Mouse (Mus musculus): ENCODE measurements around the gene Exph5.

Gene Exph5

GRCm38 (mm10) chr9:53356219-53357155, 55.0 kb downstream of the Exph5 start:
- DNase-seq (ENCODE audit: low spot score): no peak

- DNase-seq (ENCODE audit: low spot score): no peak
These were observed 69.9 kb downstream of the Exph5 start for GRCm38 (mm10) chr9:53371339-53371738.

GRCm38 (mm10) chr9:53375907-53376306, 74.4 kb downstream of the Exph5 start:
- no peak for DNase-seq (ENCODE audit: low spot score)

GRCm38 (mm10) chr9:53376820-53377219, 75.3 kb downstream of the Exph5 start:
- DNase-seq (ENCODE audit: low spot score): no peak

- no peak for DNase-seq (ENCODE audit: low spot score)
These were observed 76.1 kb downstream of the Exph5 start for GRCm38 (mm10) chr9:53377597-53377996.

- no peak for DNase-seq (ENCODE audit: low spot score)
These were observed 76.7 kb downstream of the Exph5 start for GRCm38 (mm10) chr9:53378171-53378570.

GRCm38 (mm10) chr9:53380595-53380994, 79.1 kb downstream of the Exph5 start:
- no peak for DNase-seq (ENCODE audit: low spot score)

GRCm38 (mm10) chr9:53381113-53381615, 79.7 kb downstream of the Exph5 start:
- DNase-seq (ENCODE audit: low spot score): no peak

- peak; percentile 85 for DNase-seq (ENCODE audit: low spot score)
These were observed 82.7 kb downstream of the Exph5 start, which contains the start of gene Kdelc2 for GRCm38 (mm10) chr9:53383951-53384866. Gene Kdelc2, plus strand, starts transcription at chr9:53384025.

- DNase-seq (ENCODE audit: low spot score): no peak
These were observed 83.4 kb downstream of the Exph5 start for GRCm38 (mm10) chr9:53384873-53385272.

GRCm38 (mm10) chr9:53387431-53387830, 86.0 kb downstream of the Exph5 start:
- no peak for DNase-seq (ENCODE audit: low spot score)

- DNase-seq (ENCODE audit: low spot score): no peak
These were observed 87.6 kb downstream of the Exph5 start for GRCm38 (mm10) chr9:53389109-53389508.

- DNase-seq (ENCODE audit: low spot score): no peak
These were observed 88.7 kb downstream of the Exph5 start for GRCm38 (mm10) chr9:53390136-53390535.

GRCm38 (mm10) chr9:53397685-53398387, 96.4 kb downstream of the Exph5 start:
- DNase-seq (ENCODE audit: low spot score): no peak

- peak; percentile 78 for DNase-seq (ENCODE audit: low spot score)
These were observed 96.9 kb downstream of the Exph5 start for GRCm38 (mm10) chr9:53398388-53398700.

GRCm38 (mm10) chr9:53399537-53399936, 98.1 kb downstream of the Exph5 start:
- DNase-seq (ENCODE audit: low spot score): no peak

GRCm38 (mm10) chr9:53400696-53401095, 99.2 kb downstream of the Exph5 start:
- DNase-seq (ENCODE audit: low spot score): no peak

GRCm38 (mm10) chr9:53401146-53401545, 99.7 kb downstream of the Exph5 start:
- no peak for DNase-seq (ENCODE audit: low spot score)

- peak; percentile 51 for DNase-seq (ENCODE audit: low spot score)
These were observed 100.8 kb downstream of the Exph5 start, which contains the start of gene 4930550C14Rik for GRCm38 (mm10) chr9:53402291-53402711. Gene 4930550C14Rik, plus strand, starts transcription at chr9:53402325.

- DNase-seq (ENCODE audit: low spot score): peak; percentile 25
These were observed 101.5 kb downstream of the Exph5 start for GRCm38 (mm10) chr9:53402991-53403390.

GRCm38 (mm10) chr9:53404050-53404752, 102.7 kb downstream of the Exph5 start:
- peak; percentile 15 for DNase-seq (ENCODE audit: low spot score)

Data from retina, embryonic 14.5 days (tissue).